Mouse (Mus musculus): ENCODE data around the gene Cap1. TPM values are rescaled to one million over a fixed set of nuclear protein-coding genes. Genes with fewer than 3 reads are reported as not detected.
A peak's percentile ranks its signal among the peaks of the same experiment; 100 is the strongest.

Cap1 gene
- total RNA-seq, 4 experiments from 2014 or later: 12.5 to 20.2 (median 18.9) TPM

DNA sequence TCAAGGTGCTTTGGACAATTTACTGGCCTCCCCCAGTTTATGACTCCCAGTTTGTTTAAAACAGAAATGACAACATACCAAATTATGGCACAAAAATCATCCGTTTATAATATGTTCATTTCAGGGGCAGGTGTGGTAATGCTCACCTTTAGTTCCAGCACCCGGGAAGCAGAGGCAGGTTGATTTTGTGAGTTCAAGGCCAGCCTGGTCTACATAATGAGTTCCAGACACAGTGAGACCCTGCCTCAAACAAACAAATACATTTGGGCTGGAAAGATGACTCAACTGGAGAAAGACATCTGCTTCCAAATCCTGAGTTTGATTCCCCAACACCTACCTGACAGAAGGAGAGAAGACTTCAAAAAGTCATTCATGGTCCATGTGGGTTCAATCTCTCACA lies 1.5 kb upstream of the Cap1 start:
- no peak for DNase-seq (ENCODE audit: low spot score in 2 of 2)

GRCm38 (mm10) chr4:122886579-122887254 lies 861 bp upstream of the Cap1 start:
- DNase-seq (ENCODE audit: low spot score in 2 of 2): peak in 1 of 2 experiments; percentile 8

DNA sequence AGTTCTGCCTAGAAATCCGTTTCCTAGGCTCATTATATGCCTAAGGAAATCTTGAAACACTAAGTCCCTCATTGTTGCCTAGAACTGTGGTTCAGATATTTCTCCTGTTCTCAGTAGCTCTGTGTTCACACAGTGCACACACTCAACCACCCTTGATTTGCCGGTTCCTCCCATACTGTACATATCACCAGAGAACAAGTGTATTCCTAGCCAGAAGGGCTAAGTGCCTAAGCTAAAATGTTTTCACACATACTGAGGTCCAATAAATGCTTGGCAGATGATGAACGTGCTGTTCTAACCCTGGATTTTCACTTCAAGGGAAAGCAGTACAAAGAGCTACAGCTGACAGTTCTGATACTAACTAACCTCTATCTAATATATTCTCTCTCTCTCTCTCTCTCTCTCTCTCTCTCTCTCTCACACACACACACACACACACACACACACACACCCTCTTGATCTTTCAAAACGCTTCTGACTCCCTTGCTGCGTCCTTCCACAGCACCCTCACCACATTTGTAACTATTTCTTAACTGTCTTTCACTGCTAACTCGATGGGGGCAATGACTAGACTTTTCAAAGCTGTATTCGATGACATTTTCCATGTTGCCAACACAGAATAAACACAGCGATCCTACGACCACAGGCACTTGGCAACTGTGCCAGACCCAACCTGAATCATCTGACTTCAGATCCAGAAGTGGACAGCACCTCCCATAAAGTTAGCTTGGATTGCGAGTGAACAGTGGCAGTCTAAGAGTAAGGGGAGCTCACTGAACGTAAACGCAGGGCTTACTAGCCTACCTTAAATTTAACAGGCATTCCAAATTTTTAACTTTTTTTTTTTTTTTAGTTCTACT lies 1.1 kb downstream of the Cap1 start:
- DNase-seq (ENCODE audit: low spot score in 2 of 2): no peak

- no peak for DNase-seq (ENCODE audit: low spot score in 2 of 2)
These were observed 1.8 kb downstream of the Cap1 start for GRCm38 (mm10) chr4:122884051-122884450.

GRCm38 (mm10) chr4:122883294-122883693 lies 2.6 kb downstream of the Cap1 start:
- no peak for DNase-seq (ENCODE audit: low spot score in 2 of 2)

DNA sequence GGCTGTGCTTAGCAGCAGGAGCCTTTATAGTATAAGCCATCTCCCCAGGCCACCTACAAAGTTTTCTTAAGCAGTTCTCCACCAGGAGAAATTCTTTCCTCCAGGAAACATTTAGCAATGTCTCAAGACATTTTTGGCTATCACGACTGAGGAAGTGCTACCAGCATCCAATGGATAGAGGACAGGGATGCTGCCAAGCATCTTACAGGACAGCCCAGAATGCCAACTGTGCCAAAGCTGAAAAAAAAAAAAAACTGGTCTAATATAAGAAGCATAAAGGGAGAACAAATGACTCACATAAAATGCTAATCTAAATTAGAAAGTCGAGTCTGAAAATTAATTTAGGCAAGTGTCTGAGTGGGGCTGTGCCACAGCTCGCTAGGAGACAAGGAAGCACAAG lies 3.3 kb downstream of the Cap1 start:
- no peak for DNase-seq (ENCODE audit: low spot score in 2 of 2)

DNA sequence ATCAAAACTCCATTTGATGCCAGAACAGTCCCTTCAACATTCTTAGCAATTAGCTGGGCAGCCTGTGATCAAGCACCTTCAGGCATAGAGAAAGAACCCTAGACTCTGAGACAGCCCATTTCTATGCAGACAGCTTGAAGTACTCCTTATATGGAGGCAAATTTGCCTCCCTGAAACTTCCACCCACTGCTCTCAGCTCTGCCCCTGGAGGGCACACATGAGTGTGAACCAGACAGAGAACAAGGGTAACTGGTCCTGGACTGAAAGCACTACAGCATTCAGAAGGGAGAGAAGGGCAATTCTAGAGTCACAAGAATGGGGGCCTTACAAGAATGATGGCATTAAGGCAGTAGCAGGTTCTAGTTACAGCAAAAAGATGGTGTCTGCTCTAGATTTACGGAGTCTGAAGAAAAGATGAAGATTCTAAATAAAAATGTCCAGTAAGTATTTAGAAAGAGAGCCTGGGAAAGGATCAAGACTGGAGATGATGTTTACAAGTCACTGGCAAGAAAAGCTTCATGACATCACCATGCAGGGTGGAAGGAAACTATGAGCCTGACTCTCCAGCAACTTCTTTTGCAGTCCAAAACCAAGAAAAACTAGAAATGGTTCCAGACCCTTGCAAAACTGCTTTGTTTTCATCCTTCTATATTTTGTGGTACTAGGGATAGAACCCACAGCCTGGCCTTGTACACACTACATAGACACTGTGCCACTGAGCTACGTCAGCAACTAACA lies 7.4 kb downstream of the Cap1 start:
- no peak for DNase-seq (ENCODE audit: low spot score in 2 of 2)

GRCm38 (mm10) chr4:122873512-122873911 lies 12.3 kb downstream of the Cap1 start:
- DNase-seq (ENCODE audit: low spot score in 2 of 2): no peak

- no peak for DNase-seq (ENCODE audit: low spot score in 2 of 2)
These were observed 12.9 kb downstream of the Cap1 start for GRCm38 (mm10) chr4:122873003-122873402.

- DNase-seq (ENCODE audit: low spot score in 2 of 2): no peak
These were observed 13.9 kb downstream of the Cap1 start for GRCm38 (mm10) chr4:122871989-122872388.

DNA sequence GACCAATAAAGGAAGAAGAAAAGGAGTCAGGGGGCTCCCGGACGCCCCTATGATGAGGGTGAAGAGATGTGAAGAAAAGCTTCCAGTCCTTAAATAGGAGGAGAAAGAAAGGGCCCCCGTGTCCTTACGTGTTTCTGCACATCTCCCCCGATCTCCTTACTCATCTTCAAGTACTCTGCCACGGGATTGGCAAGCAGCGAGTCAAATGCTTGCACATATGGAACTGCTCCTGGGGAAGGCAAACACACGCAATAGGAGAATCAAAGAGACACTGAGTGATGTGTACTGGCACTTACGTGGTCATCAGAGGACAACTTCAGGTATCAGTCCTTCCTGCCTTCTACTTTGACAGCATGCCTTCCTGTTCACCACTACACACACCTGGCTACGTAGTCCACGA lies 14.6 kb downstream of the Cap1 start:
- DNase-seq (ENCODE audit: low spot score in 2 of 2): no peak

DNA sequence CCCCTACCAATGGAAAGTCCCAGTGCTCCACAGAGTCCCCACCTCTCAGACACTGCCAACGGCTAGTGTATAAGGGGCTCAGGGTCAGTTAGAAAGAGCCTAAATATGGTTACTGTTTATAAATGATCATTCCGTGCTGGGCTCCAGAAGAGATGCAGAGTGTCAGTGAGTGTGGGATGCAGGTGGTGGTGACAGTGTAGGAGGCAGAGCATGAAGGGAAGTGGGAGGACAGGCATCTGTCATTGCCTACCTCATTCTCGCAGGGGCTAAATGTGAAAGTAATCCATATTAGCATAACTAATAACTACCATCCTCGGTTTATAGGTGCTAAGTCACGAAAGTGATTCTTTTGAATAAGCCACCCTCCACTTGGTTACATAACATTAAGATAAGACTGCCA lies 15.1 kb downstream of the Cap1 start:
- DNase-seq (ENCODE audit: low spot score in 2 of 2): no peak

- DNase-seq (ENCODE audit: low spot score in 2 of 2): no peak
These were observed 15.8 kb downstream of the Cap1 start for GRCm38 (mm10) chr4:122870027-122870426.

GRCm38 (mm10) chr4:122868041-122868440 lies 17.8 kb downstream of the Cap1 start:
- no peak for DNase-seq (ENCODE audit: low spot score in 2 of 2)

GRCm38 (mm10) chr4:122861836-122862235 lies 24.0 kb downstream of the Cap1 start:
- no peak for DNase-seq (ENCODE audit: low spot score in 2 of 2)

DNA sequence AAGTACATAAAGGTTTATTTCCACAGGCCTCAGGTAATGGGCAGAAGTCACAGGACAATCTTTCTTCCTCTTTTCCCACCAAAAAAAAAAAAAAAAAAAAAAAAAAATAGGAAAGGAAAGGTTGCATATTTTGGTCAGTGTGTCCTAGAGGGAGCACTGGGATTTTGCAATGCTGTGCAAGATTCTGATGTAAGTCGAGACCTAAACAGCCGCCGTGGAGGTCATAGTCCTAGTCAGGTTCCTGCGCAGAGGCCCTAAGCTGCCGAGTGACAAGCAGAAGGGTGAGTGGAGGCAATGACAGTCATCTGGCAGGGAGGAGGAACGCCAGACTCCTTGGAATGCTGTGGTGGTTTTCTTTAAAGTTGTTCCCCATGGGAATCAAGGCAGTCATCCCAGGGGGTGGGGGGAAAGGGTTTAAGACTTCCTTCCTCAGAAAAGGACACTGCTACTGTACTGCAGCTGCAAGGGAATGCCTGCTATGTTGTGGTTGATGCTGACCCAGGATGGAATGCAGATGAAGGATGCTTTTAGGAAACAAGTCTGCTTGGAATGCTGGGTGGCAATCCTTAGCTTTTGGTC lies 26.7 kb downstream of the Cap1 start:
- no peak for DNase-seq (ENCODE audit: low spot score in 2 of 2)

- DNase-seq (ENCODE audit: low spot score in 2 of 2): no peak
These were observed 27.9 kb downstream of the Cap1 start for GRCm38 (mm10) chr4:122857909-122858308.

DNA sequence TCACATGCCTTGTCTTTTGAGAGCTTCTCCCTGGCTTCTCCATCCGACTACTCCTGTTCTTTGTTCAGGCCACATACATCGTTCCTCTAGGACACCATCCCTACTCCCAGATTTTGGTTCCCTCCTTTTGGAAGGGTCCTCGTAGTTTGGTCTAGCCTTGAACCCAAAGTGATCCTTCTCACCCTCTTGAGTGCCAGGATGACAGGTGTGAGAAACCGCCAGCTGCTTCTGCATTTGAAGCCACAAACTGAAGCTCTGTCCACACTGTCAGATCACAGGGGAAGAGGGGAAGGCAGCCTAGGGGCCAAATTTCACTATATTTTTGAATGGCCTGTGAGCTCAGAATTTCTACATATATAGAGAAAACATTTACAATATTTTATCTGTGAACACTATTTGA lies 31.1 kb downstream of the Cap1 start:
- no peak for DNase-seq (ENCODE audit: low spot score in 2 of 2)

DNA sequence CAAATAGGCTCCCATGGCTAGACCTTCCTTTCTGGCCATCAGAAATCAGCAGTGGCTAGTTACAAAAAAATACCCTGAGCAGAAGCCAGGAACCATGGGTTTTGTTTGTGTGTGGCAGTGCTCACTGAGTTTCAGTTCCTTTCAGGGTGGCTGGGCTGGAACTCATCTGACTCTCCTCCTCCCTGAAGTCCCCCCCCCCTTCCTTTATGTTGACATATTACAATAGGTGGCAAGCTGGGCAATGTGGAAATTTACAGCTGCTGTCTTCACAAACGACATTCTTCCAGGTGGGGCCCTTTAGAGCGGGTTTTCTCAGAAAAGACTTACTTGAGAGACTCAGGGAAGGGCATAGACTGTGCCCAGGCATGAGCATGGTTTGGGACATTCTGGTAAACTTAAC lies 32.2 kb downstream of the Cap1 start:
- DNase-seq (ENCODE audit: low spot score in 2 of 2): no peak

- DNase-seq (ENCODE audit: low spot score in 2 of 2): no peak
These were observed 34.3 kb downstream of the Cap1 start for GRCm38 (mm10) chr4:122851535-122851934.

DNA sequence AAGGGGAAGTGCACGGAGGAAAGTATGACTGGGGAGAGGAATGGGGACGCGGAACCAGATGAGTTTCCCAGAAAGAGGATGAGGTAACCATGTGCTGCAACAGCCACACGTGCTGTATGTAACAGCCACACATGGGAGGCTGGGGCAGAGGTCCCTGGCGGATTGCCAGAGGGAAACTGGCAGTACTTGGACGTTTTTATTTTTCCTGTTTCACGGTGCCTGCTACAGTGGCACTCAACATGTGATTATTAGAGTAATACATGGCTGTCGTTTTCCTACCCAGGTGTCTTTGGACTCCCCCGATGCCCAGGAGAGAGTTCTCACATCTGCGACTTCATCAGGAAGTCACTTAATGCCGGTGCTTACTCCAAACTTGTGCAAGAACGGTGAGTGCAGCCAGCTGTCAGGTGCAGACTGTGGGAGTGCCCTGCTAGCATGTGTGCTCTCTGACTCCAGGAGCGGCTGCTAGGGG lies 37.7 kb downstream of the Cap1 start:
- DNase-seq (ENCODE audit: low spot score in 2 of 2): no peak

DNA sequence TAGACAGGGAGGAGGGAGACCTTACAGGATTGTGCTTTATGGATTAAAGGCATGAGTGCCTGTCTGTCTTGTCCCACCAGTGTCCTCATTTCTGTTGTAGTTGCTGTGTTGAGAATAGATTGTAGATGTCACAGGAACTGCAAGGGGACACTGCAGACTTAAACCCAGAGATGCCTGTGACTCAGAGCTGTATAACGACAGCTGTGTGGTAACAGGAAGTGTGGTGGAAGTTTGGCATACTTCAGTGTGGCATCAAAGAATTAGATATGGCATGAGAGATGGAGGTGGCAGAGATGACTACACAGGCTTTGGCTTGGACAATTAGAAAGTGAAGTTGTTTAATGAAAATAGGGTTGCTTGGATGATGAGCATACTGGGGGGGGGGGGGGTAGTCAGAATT lies 47.4 kb downstream of the Cap1 start:
- DNase-seq (ENCODE audit: low spot score in 2 of 2): no peak

Data from gastrocnemius, adult 8-10 months (tissue).